Mouse (Mus musculus) megakaryocyte-erythroid progenitor cell, adult 5-6 weeks (primary cell): ENCODE data around the gene Tent4b. TPM values are rescaled to one million over a fixed set of nuclear protein-coding genes. Genes with fewer than 3 reads are reported as not detected.
A peak's percentile ranks its signal among the peaks of the same experiment; 100 is the strongest.

Source experiments
- ATAC-seq: replicated peaks from 2 replicates; pipeline ENCODE4 v1.8.0; 2016; ENCODE audit warnings: mild to moderate bottlenecking, inconsistent platforms; ENCODE audit not compliant: severe bottlenecking, poor library complexity, low FRiP score, low TSS enrichment
- total RNA-seq, 2 experiments: library from RNA; stranded (forward) in 1 of 2; stranded (reverse) in 1 of 2; fragments of 200-1000, 215-1000 nt in 1 of 2; fragments of >200 nt in 1 of 2; fragmentation: Nextera tagmentation in 1 of 2; gene quantifications; 2 replicates each; pipeline ENCODE4 v1.2.3; 2014 to 2017

Tent4b gene
- total RNA-seq (2014; fragmentation: Nextera tagmentation) (37.3 and 51.7 TPM in 2 replicates), total RNA-seq (2017) (47.7 and 50.4 TPM in 2 replicates)

- peak; percentile 72 for ATAC-seq
Measured at GRCm38 (mm10) chr8:88198945-88199571, at the start of gene Tent4b. Gene Tent4b (plus strand): TSS chr8:88199213.

- ATAC-seq = no peak
Measured at GRCm38 (mm10) chr8:88150910-88151371, 48.1 kb upstream of the Tent4b start.

GRCm38 (mm10) chr8:88160237-88160995 lies 38.6 kb upstream of the Tent4b start:
- ATAC-seq = no peak

GRCm38 (mm10) chr8:88161439-88161838 lies 37.6 kb upstream of the Tent4b start:
- ATAC-seq = peak; percentile 87

- ATAC-seq = no peak
Measured at GRCm38 (mm10) chr8:88175264-88175663, 23.7 kb upstream of the Tent4b start.

GRCm38 (mm10) chr8:88177291-88177690 lies 21.7 kb upstream of the Tent4b start:
- ATAC-seq = no peak

- ATAC-seq = no peak
Measured at GRCm38 (mm10) chr8:88183121-88183520, 15.9 kb upstream of the Tent4b start.

GRCm38 (mm10) chr8:88184914-88185313 lies 14.1 kb upstream of the Tent4b start:
- no peak for ATAC-seq

GRCm38 (mm10) chr8:88185716-88186115 lies 13.3 kb upstream of the Tent4b start:
- no peak for ATAC-seq

GRCm38 (mm10) chr8:88197328-88197727 lies 1.7 kb upstream of the Tent4b start:
- 0 out of 2 replicates have a peak, but pooled peaks have one; percentile 51 for ATAC-seq

- ATAC-seq = no peak
Measured at GRCm38 (mm10) chr8:88198551-88198944, 465 bp upstream of the Tent4b start.

GRCm38 (mm10) chr8:88199700-88200601 lies 938 bp downstream of the Tent4b start:
- 0 out of 2 replicates have a peak, but pooled peaks have one; percentile 15 for ATAC-seq

GRCm38 (mm10) chr8:88200724-88201495 lies 1.9 kb downstream of the Tent4b start:
- no peak for ATAC-seq

- ATAC-seq = no peak
Measured at GRCm38 (mm10) chr8:88201641-88202040, 2.6 kb downstream of the Tent4b start.

- no peak for ATAC-seq
Measured at GRCm38 (mm10) chr8:88206016-88206415, 7.0 kb downstream of the Tent4b start.

- ATAC-seq = no peak
Measured at GRCm38 (mm10) chr8:88207121-88207821, 8.3 kb downstream of the Tent4b start.

- 0 out of 2 replicates have a peak, but pooled peaks have one; percentile 34 for ATAC-seq
Measured at GRCm38 (mm10) chr8:88209930-88210827, 11.2 kb downstream of the Tent4b start.
